Mouse (Mus musculus) forelimb bud, embryonic 11.5 days (tissue): ENCODE results near the gene Dut.

Experiments used
- DNase-seq: peaks from one replicate; pipeline ENCODE4 v3.0.0-alpha.2; 2012; ENCODE audit warnings: low read depth, low spot score

Dut gene

GRCm38 (mm10) chr2:125303764-125304384, 56.9 kb downstream of the Dut start:
- no peak for DNase-seq

GRCm38 (mm10) chr2:125304746-125305145, 57.8 kb downstream of the Dut start:
- DNase-seq = no peak

- DNase-seq = no peak
These were observed 58.7 kb downstream of the Dut start for GRCm38 (mm10) chr2:125305671-125306070.
